Mouse (Mus musculus) hindbrain, embryonic 16.5 days (tissue): ENCODE data around the gene Oca2. TPM values are rescaled to one million over a fixed set of nuclear protein-coding genes. Genes with fewer than 3 reads are reported as not detected.

Source experiments
- ATAC-seq: fragments of 200-750 bp; cut with Nextera tagmentation; 2 replicates; pipeline ENCODE4 v1.8.0; 2017; ENCODE audit warnings: moderate TSS enrichment, moderate library complexity
- H3K27ac ChIP-seq: fragments of 300-500 bp; sonication (generic); 2 replicates; pipeline ENCODE4 v1.5.1; 2014; ENCODE audit warnings: low read depth, mild to moderate bottlenecking, control low read depth, low read length, moderate library complexity
- H3K27me3 ChIP-seq: fragments of 300-500 bp; sonication (generic); replicated peaks from 2 replicates; pipeline ENCODE4 v1.6.1; 2014; ENCODE audit warnings: low read length; ENCODE audit not compliant: control insufficient read depth, insufficient read depth
- H3K36me3 ChIP-seq: fragments of 300-500 bp; sonication (generic); 2 replicates; pipeline ENCODE4 v1.6.1; 2014; ENCODE audit warnings: mild to moderate bottlenecking, low read length, moderate library complexity, mixed read lengths; ENCODE audit not compliant: control insufficient read depth, insufficient read depth
- H3K4me1 ChIP-seq: fragments of 300-500 bp; sonication (generic); 2 replicates; pipeline ENCODE4 v1.6.1; 2014; ENCODE audit warnings: low read depth, low read length; ENCODE audit not compliant: control insufficient read depth, insufficient read depth
- H3K4me2 ChIP-seq: fragments of 300-500 bp; sonication (generic); 2 replicates; pipeline ENCODE4 v1.6.1; 2014; ENCODE audit warnings: mild to moderate bottlenecking, low read length, control low read depth, moderate library complexity
- H3K4me3 ChIP-seq: fragments of 300-500 bp; sonication (generic); 2 replicates; pipeline ENCODE4 v1.5.1; 2014; ENCODE audit warnings: mild to moderate bottlenecking, low read length, control low read depth, moderate library complexity
- H3K9ac ChIP-seq: fragments of 300-500 bp; sonication (generic); 2 replicates; pipeline ENCODE4 v1.6.1; 2014; ENCODE audit warnings: low read depth, mild to moderate bottlenecking, control low read depth, low read length, moderate library complexity
- H3K9me3 ChIP-seq: fragments of 300-500 bp; sonication (generic); 2 replicates; pipeline ENCODE4 v1.6.1; 2014; ENCODE audit warnings: mild to moderate bottlenecking, low read length, moderate library complexity; ENCODE audit not compliant: control insufficient read depth
- WGBS: fragments of 180-500 bp; shearing (Covaris S2); extraction: QIAGEN DNeasy Blood & Tissue Kit; methylation state at CpG from one replicate; pipeline ENCODE4 v1.1.7; 2014; 5-methylcytosine and 5-hydroxymethylcytosine counted together
- polyA plus RNA-seq: library from polyadenylated mRNA; unstranded; fragments of >200 nt; fragmentation: Nextera tagmentation; extraction: Ambion mirVana; gene quantifications from 2 replicates; pipeline ENCODE4 v1.2.1, GENCODE M21; 2015

Oca2 gene
- 2.2 and 2.3 TPM in 2 replicates for polyA plus RNA-seq

DNA sequence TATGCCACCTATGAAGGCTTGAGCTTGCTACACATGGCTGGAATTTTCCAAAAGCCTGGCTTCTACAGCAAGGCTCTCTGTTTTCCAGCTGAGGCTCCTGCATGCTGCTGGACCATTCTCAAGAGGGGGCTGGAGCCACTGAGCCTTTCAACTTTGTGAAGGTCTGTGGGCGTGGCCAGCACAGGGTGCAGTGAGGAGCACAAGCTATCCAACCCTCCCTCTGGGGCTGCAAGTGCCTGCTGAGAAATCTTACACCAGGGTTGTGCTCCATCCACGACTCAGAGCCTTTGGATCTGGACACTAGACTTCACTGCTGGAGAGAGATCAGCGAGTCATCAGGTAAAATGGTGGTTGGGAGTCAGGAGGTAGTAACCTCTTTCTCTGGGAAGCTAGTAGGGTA, at the start of gene Oca2:
TSS of gene Oca2 (plus strand) at position 218 of the 400 bp plus-strand sequence.
- Histone ChIP-seq H3K9me3 (no peaks in the 10 kb centered on the region), H3K4me1 (no peaks in the 10 kb centered on the region), H3K27ac (no peak within 1 kb of the TSS), H3K36me3 (peaks cover 1% of the 10 kb centered on the region; the same call in 1 of the 2 replicates), H3K4me3 (no peak within 1 kb of the TSS), H3K27me3 (no peaks in the 10 kb centered on the region), H3K9ac (no peak within 1 kb of the TSS), H3K4me2 (no peak within 1 kb of the TSS)
- 55% methylated on average over 3 of the region's 3 CpGs for WGBS
- no peak for ATAC-seq

DNA sequence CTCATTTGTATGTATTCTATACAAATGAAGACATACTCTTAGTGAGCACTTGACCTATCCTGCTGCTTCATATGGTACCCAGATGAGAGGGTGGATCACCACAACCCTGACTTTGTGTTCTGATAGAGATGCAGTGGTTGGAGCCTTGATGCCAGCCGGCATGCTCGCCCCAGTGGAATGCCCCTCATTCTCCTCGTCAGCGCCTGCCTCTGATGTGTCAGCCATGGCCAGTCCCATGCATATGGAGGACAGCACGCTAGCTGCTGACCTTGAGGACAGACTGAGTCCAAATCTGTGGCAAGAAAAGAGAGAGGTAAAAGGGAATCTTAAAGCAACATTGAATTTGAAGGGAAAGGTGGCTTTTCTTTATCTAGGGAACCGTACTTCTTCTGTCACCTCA, 48.5 kb upstream of the Oca2 start:
- no peak for ATAC-seq

GRCm38 (mm10) chr7:56191661-56192060, 47.9 kb upstream of the Oca2 start:
- Histone ChIP-seq H3K4me3 (no peak overlapping the region), H3K36me3 (peaks cover 41% of the 10 kb centered on the region), H3K27me3 (no peaks in the 10 kb centered on the region), H3K4me1 (no peaks in the 10 kb centered on the region), H3K9ac (no peak overlapping the region), H3K4me2 (no peak overlapping the region), H3K9me3 (no peaks in the 10 kb centered on the region), H3K27ac (no peak overlapping the region)
- WGBS = 74% methylated on average over 4 of the region's 4 CpGs
- ATAC-seq = no peak

More for the DNA sequence above, 48.5 kb upstream of the Oca2 start:
- Histone ChIP-seq H3K4me1 (no peaks in the 10 kb centered on the region), H3K4me2 (no peak overlapping the region), H3K9me3 (no peaks in the 10 kb centered on the region), H3K36me3 (peaks cover 42% of the 10 kb centered on the region), H3K9ac (no peak overlapping the region), H3K27ac (no peak overlapping the region), H3K4me3 (no peak overlapping the region), H3K27me3 (no peaks in the 10 kb centered on the region)
- WGBS = 91% methylated on average over 6 of the region's 6 CpGs

GRCm38 (mm10) chr7:56201483-56202218, 37.9 kb upstream of the Oca2 start:
- Histone ChIP-seq H3K9ac (no peak overlapping the region), H3K9me3 (no peaks in the 10 kb centered on the region), H3K36me3 (peaks cover 39% of the 10 kb centered on the region), H3K4me1 (no peaks in the 10 kb centered on the region), H3K4me2 (no peak overlapping the region), H3K27me3 (no peaks in the 10 kb centered on the region), H3K4me3 (no peak overlapping the region), H3K27ac (no peak overlapping the region)
- ATAC-seq = no peak
- 97% methylated on average over 10 of the region's 10 CpGs for WGBS

GRCm38 (mm10) chr7:56202843-56203242, 36.7 kb upstream of the Oca2 start:
- Histone ChIP-seq H3K27me3 (no peaks in the 10 kb centered on the region), H3K9ac (no peak overlapping the region), H3K4me3 (no peak overlapping the region), H3K36me3 (peaks cover 31% of the 10 kb centered on the region), H3K4me1 (no peaks in the 10 kb centered on the region), H3K9me3 (no peaks in the 10 kb centered on the region), H3K4me2 (no peak overlapping the region), H3K27ac (no peak overlapping the region)
- WGBS = 100% methylated on average over 3 of the region's 3 CpGs
- no peak for ATAC-seq

- ATAC-seq = no peak
- WGBS = 98% methylated on average over 2 of the region's 2 CpGs
- no peak overlapping the region for H3K27ac ChIP-seq
- no peak overlapping the region for H3K9ac ChIP-seq
- H3K4me3 ChIP-seq = no peak overlapping the region
- no peaks in the 10 kb centered on the region for H3K9me3 ChIP-seq
- H3K4me1 ChIP-seq = no peaks in the 10 kb centered on the region
- H3K36me3 ChIP-seq = peaks cover 28% of the 10 kb centered on the region
- no peaks in the 10 kb centered on the region for H3K27me3 ChIP-seq
- H3K4me2 ChIP-seq = no peak overlapping the region
Observed at GRCm38 (mm10) chr7:56203286-56203685, 36.3 kb upstream of the Oca2 start.

- Histone ChIP-seq H3K27ac (no peak overlapping the region), H3K9me3 (no peaks in the 10 kb centered on the region), H3K4me3 (no peak overlapping the region), H3K36me3 (peaks cover 38% of the 10 kb centered on the region), H3K9ac (no peak overlapping the region), H3K4me1 (no peaks in the 10 kb centered on the region), H3K4me2 (no peak overlapping the region), H3K27me3 (no peaks in the 10 kb centered on the region)
- no peak for ATAC-seq
- 42% methylated on average over 3 of the region's 3 CpGs for WGBS
Observed at GRCm38 (mm10) chr7:56204877-56205276, 34.7 kb upstream of the Oca2 start.

GRCm38 (mm10) chr7:56220811-56221210, 18.7 kb upstream of the Oca2 start:
- H3K9ac ChIP-seq = no peak overlapping the region
- peaks cover 41% of the 10 kb centered on the region for H3K36me3 ChIP-seq
- no peak overlapping the region for H3K4me3 ChIP-seq
- no peak overlapping the region for H3K4me2 ChIP-seq
- H3K4me1 ChIP-seq = no peaks in the 10 kb centered on the region
- no peaks in the 10 kb centered on the region for H3K27me3 ChIP-seq
- WGBS = 94% methylated on average over 6 of the region's 6 CpGs
- no peak for ATAC-seq
- H3K9me3 ChIP-seq = no peaks in the 10 kb centered on the region
- no peak overlapping the region for H3K27ac ChIP-seq

DNA sequence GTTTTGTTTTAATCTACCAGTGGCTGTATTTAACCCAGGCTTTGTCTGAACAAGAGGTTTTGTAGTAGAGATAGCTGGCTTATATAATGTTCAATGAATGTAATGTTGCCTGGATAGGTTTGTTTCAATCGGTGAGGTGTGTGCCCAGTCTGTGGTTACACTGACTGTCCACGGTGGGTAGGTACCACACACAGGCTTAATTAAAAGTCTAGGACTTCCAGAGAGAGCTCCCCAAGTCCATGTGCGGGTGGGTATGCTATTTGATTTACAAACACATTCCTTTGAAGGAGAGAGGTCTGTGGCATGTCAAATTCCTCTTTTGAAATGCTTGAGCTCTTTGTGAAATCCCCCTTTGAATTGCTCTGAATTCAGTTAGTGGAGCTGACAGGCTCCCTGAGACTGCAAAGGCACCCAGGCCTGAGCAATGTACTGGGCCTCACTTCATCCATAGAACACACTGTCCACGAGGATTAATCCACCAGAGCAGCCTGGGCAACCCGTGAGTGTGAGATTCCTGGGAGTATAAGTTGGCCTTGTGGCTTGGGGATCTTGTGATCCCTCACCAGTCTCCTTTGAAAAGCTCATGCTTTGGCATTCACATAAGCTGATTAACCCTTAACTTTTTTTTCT, 3.7 kb upstream of the Oca2 start:
- Histone ChIP-seq H3K4me3 (no peak overlapping the region), H3K4me1 (no peaks in the 10 kb centered on the region), H3K27me3 (no peaks in the 10 kb centered on the region), H3K9ac (no peak overlapping the region), H3K9me3 (no peaks in the 10 kb centered on the region), H3K4me2 (no peak overlapping the region), H3K27ac (no peak overlapping the region), H3K36me3 (peaks cover 20% of the 10 kb centered on the region)
- no peak for ATAC-seq
- 41% methylated on average over 5 of the region's 5 CpGs for WGBS
